Mouse (Mus musculus) ES-E14 (cell line): ENCODE measurements at regions not wholly inside any gene's neighbourhood (a gene's known extent, or its start where the extent isn't known, plus 50 kb on each side); places are given as distances from the start of the nearest gene placed in this dataset.

ENCODE experiments used
- HCFC1 ChIP-seq: IDR thresholded peaks from 2 replicates; pipeline ENCODE4 v1.6.1; 2012; ENCODE audit warnings: low read length, inconsistent platforms, borderline replicate concordance; ENCODE audit not compliant: insufficient read depth
- MAFK ChIP-seq: IDR thresholded peaks from 2 replicates; pipeline ENCODE4 v1.6.1; 2014; ENCODE audit warnings: mild to moderate bottlenecking, low read depth, low read length, inconsistent platforms; ENCODE audit not compliant: insufficient read depth
- ZC3H11A ChIP-seq: IDR thresholded peaks from 2 replicates; pipeline ENCODE4 v1.6.1; 2012; ENCODE audit warnings: low read depth, mild to moderate bottlenecking, inconsistent platforms, low read length, borderline replicate concordance
- ZNF384 ChIP-seq: IDR thresholded peaks from 2 replicates; pipeline ENCODE4 v1.6.1; 2012; ENCODE audit warnings: low read depth, low read length, inconsistent platforms

GRCm38 (mm10) chr13:97453090-97453430 lies 212.2 kb downstream of the Enc1 start:
- no peak for TF ChIP-seq ZC3H11A
- TF ChIP-seq MAFK, result no peak
- no peak for TF ChIP-seq ZNF384
- no peak for TF ChIP-seq HCFC1
